30 mouse cellular contexts compared by ENCODE assay signal in genomic region chr6:94022437-94022836, GRCm38 (mm10).
"Had no signal": no experiment of that assay in that cellular context is flagged by ENCODE, and none has a peak within 500 bp of the region (broad histone marks: within the 10 kb centered on the region; RNA-seq: fewer than 3 reads in every experiment).

No protein-coding gene starts in this region.

- H3K27me3 ChIP-seq: limb, embryonic 12.5 days; limb, embryonic 13.5 days; limb, embryonic 15.5 days; liver, embryonic 13.5 days; liver, embryonic 15.5 days; lung, embryonic 15.5 days; megakaryocyte, embryonic 14.5 days; midbrain, embryonic 12.5 days; midbrain, embryonic 13.5 days; midbrain, embryonic 15.5 days; neural tube, embryonic 12.5 days had no signal

- H3K9me3 ChIP-seq: limb, embryonic 10.5 days; limb, embryonic 12.5 days; limb, embryonic 13.5 days; limb, embryonic 15.5 days; liver, embryonic 13.5 days; liver, embryonic 15.5 days; lung, embryonic 15.5 days; megakaryocyte, embryonic 14.5 days; midbrain, embryonic 10.5 days; midbrain, embryonic 12.5 days; midbrain, embryonic 13.5 days; midbrain, embryonic 15.5 days; neural tube, embryonic 12.5 days had no signal

- H3K4me2 ChIP-seq: limb, embryonic 12.5 days; limb, embryonic 13.5 days; limb, embryonic 15.5 days; liver, embryonic 13.5 days; liver, embryonic 15.5 days; lung, embryonic 14.5 days; lung, embryonic 15.5 days; midbrain, embryonic 11.5 days; midbrain, embryonic 12.5 days; midbrain, embryonic 13.5 days; midbrain, embryonic 15.5 days; neural tube, embryonic 12.5 days had no signal

- H3K27ac ChIP-seq: limb, embryonic 10.5 days; limb, embryonic 12.5 days; limb, embryonic 13.5 days; limb, embryonic 15.5 days; liver, embryonic 13.5 days; liver, embryonic 14.5 days; liver, embryonic 15.5 days; lung, embryonic 15.5 days; macrophage; midbrain, embryonic 10.5 days; midbrain, embryonic 12.5 days; midbrain, embryonic 13.5 days; midbrain, embryonic 15.5 days; neural tube, embryonic 12.5 days had no signal

- H3K4me3 ChIP-seq: limb, embryonic 10.5 days; limb, embryonic 12.5 days; limb, embryonic 13.5 days; limb, embryonic 15.5 days; liver, embryonic 13.5 days; liver, embryonic 15.5 days; lung, embryonic 15.5 days; megakaryocyte, embryonic 14.5 days; midbrain, embryonic 10.5 days; midbrain, embryonic 12.5 days; midbrain, embryonic 13.5 days; midbrain, embryonic 15.5 days; myocyte; neural tube, embryonic 12.5 days had no signal

- H3K9ac ChIP-seq: limb, embryonic 12.5 days; limb, embryonic 13.5 days; limb, embryonic 15.5 days; liver, embryonic 13.5 days; liver, embryonic 14.5 days; liver, embryonic 15.5 days; liver, postnatal 0 days; lung, embryonic 14.5 days; lung, embryonic 15.5 days; midbrain, embryonic 12.5 days; midbrain, embryonic 13.5 days; midbrain, embryonic 15.5 days; neural tube, embryonic 12.5 days had no signal

- ATAC-seq: liver, postnatal 0 days; lung, postnatal 0 days; midbrain, embryonic 13.5 days; midbrain, embryonic 15.5 days; midbrain, embryonic 16.5 days had no signal

- H3K4me1 ChIP-seq: limb, embryonic 15.5 days; liver, embryonic 15.5 days; lung, embryonic 15.5 days; megakaryocyte, embryonic 14.5 days; neural tube, embryonic 12.5 days had no signal

- DNase-seq: left cerebral cortex, postnatal 4 days; liver; liver, embryonic 13.5 days; liver, postnatal 0 days; lung, adult 18-20 months; lung, adult 2 months; lung, embryonic 14.5 days; lung, postnatal 10 days; lung, postnatal 14 days; lung, postnatal 36 days; lung, postnatal 4 days; midbrain, embryonic 14.5 days had no signal

- H3K36me3 ChIP-seq: limb, embryonic 10.5 days; limb, embryonic 12.5 days; limb, embryonic 13.5 days; limb, embryonic 15.5 days; liver, embryonic 13.5 days; liver, embryonic 15.5 days; lung, embryonic 15.5 days; midbrain, embryonic 10.5 days; midbrain, embryonic 12.5 days; midbrain, embryonic 13.5 days; midbrain, embryonic 15.5 days; neural tube, embryonic 12.5 days had no signal
